Mouse (Mus musculus): Measurements from ENCODE around the gene Pip. TPM values are rescaled to one million over a fixed set of nuclear protein-coding genes. Genes with fewer than 3 reads are reported as not detected.

Gene Pip
- total RNA-seq (2021) = not detected
- long read RNA-seq, experiment 1 = 0 reads
- long read RNA-seq, experiment 2 = 0 reads

DNA sequence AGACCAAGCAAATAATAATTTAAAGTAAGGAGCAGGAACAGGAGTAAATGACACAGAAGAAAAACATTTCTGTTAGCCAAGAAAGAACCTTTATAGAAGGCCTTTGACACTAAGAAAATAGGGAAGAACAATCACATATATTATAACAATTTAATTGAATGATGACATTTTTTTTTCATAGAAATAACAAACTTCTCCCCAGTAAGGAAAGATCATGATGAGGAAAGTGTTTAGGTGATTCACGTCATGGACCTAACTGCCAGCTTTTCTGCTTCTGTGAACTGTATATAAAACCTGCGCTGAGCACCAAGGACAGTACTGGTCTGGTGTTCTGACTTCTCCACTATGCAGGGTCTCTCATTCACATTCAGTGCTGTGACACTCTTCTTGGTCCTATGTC, at the start of gene Pip:
TSS of gene Pip (plus strand) at position 301 of the 400 bp plus-strand sequence.
- DNase-seq (ENCODE audit: low spot score in 2 of 2) = no peak

DNA sequence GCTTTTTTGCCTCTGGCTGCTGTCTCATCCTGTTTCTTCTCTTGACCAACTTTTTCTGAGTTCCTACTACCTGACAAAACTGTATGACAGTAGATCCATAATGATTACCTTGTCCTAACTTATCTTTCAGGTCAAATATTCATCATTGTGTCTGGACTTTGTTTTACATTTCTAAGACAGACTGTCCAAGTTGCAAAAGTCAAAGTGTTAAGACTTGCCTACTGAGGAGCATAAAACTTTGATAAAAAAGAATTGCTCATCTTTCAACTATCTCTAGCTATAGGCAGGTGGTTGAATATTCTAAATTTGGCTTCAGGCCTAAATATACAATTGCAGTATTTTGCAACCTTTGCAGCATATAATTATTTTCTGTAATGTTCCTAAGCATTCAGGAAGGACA, 23.2 kb upstream of the Pip start:
- no peak for DNase-seq (ENCODE audit: low spot score in 2 of 2)

DNA sequence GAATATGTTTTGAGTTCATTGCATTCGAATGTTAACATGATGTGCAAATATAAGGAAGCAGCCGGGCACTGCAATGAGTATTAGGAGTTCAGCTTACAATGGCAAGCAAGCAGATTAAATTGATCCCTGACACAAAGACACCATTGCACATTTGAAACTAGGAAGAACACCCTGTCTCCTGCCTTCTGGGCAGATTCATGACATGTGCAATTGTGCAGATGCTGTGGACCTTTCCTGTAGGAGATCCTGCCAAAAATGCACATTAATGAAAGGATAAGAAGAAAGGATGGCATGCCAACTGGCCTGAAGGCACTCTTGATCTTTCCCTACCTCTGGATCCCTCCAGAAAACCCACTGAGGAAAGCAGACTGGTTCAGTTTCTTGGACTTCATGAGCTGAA, 17.8 kb upstream of the Pip start:
- DNase-seq (ENCODE audit: low spot score in 2 of 2) = no peak

DNA sequence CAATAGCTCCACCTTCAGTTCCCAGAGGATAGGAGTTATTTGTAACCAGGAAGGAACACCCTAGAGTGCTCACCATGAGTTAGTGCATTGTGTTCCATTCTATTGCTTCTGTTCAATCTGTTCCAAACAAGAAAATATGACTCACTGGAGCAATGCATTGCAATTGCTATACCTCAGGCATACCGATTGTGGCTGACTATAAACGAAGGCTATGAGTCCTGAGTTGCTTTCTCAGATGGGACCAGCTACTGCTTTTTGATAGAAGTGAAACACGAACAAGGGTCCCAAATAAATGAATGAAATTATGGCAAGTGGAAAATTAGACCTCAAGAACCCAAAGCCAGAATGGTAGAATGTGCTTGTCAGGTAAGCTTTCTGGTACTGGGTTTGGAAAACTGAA, 5.4 kb downstream of the Pip start, which contains the start of gene Sval2:
TSS of gene Sval2 (plus strand) at position 301 of the 400 bp plus-strand sequence.
- no peak for DNase-seq (ENCODE audit: low spot score in 2 of 2)

DNA sequence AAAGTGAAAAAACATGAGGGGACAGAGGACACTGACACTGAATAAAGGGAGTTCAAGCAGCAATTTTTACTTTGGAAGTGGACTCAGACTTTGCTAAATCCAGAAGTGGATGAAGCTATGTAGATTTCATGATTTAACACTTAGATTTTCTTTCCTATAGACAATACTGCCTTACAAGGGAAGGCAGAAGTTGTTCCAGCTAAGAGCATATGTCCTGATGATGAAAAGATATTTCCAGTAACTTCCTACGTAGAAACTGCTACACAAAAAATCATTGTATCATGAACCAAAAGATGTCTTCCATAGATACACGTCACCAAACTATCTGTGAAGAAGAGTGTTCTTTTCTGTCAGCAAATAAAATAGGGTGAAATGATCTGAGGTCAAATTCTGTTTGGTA, 16.7 kb downstream of the Pip start:
- DNase-seq (ENCODE audit: low spot score in 2 of 2) = no peak

Other genes starting within 250 kb of the Pip start
- 10 to 100 TPM; 61.1 to 62.1 TPM for gene Ephb6, start 242.1 kb upstream of the Pip start, total RNA-seq (2021)
- gene Trpv6, start 211.1 kb upstream of the Pip start, total RNA-seq (2021) = under 1 TPM in 1 of 2 experiments, not detected in 1; 0.88 TPM
- gene Trpv5, start 166.8 kb upstream of the Pip start, total RNA-seq (2021) = not detected
- gene Llcfc1, start 163.1 kb upstream of the Pip start, total RNA-seq (2021) = not detected
- gene Kel, start 143.2 kb upstream of the Pip start, total RNA-seq (2021) = not detected
- gene Olfr459, start 72.4 kb upstream of the Pip start, total RNA-seq (2021) = not detected
- not detected for gene Sval2, start 5.5 kb downstream of the Pip start, total RNA-seq (2021)
- not detected for gene Sval1, start 104.1 kb downstream of the Pip start, total RNA-seq (2021)
- not detected for gene Sval3, start 120.6 kb downstream of the Pip start, total RNA-seq (2021)
- gene Sva, start 190.9 kb downstream of the Pip start, total RNA-seq (2021) = not detected

Measured in layer of hippocampus, postnatal 14 days (tissue).